Mouse (Mus musculus) left cerebral cortex, adult 11 months (tissue): ENCODE measurements around the gene Gramd1a.

Experiments used
- DNase-seq: peaks from one replicate; pipeline ENCODE4 v3.0.0; 2022; ENCODE audit warnings: low spot score

Gramd1a gene

GRCm38 (mm10) chr7:31123697-31124096 lies 32.0 kb downstream of the Gramd1a start:
- DNase-seq = no peak

- no peak for DNase-seq
These were observed 32.8 kb downstream of the Gramd1a start for GRCm38 (mm10) chr7:31122641-31123631.

DNA sequence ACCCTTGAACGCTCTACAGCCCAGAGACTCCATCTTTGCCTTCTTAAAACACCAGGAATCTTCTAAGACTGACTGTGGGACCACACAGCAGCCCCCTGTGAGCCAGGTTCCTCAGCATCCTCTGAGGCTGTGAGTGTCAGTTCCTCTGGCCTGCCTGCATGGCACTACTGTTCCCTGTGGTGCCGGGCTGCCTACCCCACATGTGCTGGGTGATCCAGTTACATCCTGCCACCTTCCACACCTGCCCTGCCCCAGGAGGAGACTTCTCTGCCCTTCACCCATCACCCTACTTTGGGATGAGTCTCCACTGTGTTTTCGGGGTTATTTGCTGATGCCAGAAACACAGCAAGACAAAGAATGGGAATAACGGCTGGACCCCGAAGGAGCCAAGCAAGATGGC lies 36.1 kb downstream of the Gramd1a start:
- no peak for DNase-seq

- no peak for DNase-seq
These were observed 37.2 kb downstream of the Gramd1a start for GRCm38 (mm10) chr7:31118486-31118885.

- DNase-seq = no peak
These were observed 38.2 kb downstream of the Gramd1a start for GRCm38 (mm10) chr7:31117465-31117864.

DNA sequence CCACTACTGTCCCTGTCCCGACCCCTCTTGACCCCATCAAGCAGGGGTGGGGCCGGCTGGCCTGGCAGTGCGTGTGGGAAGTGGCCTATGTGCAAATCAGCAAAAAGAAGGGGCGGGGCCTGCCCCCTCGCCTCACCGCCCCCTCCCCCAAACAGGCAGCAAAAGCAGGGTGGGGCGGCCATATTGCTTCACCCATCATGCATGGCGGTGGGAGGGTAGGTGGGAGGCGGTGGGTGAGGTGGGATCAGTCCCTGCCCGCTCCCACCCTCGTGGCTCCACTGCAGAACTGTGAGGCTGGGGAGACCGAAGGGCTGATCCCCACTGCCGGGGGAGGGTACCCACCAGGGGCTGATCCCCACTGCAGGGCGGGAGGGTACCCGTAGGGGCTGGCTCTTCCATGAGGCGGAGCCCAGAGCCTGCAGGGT lies 39.0 kb downstream of the Gramd1a start:
- no peak for DNase-seq

GRCm38 (mm10) chr7:31115587-31116043 lies 40.1 kb downstream of the Gramd1a start:
- no peak for DNase-seq

DNA sequence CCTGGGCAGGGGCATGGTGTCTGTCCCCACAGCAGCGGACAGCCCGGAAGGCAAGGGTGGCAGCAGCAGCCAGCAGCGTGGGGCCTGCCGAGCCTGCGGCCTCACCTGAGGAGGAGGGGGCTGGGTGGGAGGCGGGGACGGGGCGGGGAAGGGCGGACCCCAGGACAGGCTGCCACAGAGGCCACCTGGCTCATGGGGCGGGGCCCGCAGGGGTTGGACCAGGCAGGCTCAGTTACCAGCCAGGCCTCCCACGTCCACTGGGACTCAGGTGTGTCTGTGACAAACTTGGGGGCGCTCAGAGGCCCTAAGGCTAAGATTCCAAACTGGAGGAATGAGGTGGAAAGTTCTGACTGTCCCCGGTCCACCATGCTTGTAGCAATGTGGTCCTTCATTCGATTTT lies 40.5 kb downstream of the Gramd1a start, which contains the start of gene Hpn:
Gene Hpn (minus strand): TSS at position 109 of the 400 bp plus-strand sequence.
- no peak for DNase-seq

- no peak for DNase-seq
These were observed 41.0 kb downstream of the Gramd1a start for GRCm38 (mm10) chr7:31114646-31115045.

DNA sequence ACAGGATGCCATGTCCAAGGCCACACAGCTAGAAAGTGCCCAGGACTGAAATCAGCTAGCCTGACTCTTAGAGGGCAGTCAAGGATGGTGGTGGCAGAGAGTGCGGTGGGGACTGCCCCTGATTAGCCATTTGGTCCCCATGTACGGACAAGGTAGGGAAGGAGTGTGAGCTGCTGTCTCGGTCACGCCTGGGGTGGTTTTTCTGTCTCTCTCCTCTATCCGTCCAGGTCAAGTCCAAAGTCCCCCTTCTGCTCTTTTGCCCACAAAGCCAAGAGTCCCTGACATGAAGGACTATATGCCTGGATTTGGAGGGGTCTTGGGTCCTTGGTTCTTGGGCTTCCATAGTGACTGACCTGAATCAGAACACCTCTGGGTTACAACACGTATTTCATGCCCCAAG lies 41.9 kb downstream of the Gramd1a start:
- no peak for DNase-seq

DNA sequence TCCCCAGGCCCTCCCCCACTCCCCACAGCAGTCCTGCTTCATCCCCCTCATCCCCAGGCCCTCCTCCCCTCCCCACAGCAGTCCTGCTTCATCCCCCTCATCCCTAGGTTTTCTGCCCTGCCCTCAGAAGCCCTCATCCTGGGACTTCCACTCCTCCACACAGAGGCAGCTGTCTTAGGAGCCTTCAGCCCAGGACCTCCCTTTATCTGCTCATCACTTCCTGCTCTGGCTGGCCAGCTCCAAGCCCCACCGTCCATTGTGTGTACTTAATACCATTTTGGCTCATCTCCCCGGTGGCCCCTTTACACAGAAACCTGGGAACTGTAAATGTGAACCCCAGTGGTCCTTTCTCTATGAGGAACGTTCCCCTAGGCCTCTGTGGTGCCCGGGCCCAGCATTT lies 43.7 kb downstream of the Gramd1a start:
- DNase-seq = no peak

DNA sequence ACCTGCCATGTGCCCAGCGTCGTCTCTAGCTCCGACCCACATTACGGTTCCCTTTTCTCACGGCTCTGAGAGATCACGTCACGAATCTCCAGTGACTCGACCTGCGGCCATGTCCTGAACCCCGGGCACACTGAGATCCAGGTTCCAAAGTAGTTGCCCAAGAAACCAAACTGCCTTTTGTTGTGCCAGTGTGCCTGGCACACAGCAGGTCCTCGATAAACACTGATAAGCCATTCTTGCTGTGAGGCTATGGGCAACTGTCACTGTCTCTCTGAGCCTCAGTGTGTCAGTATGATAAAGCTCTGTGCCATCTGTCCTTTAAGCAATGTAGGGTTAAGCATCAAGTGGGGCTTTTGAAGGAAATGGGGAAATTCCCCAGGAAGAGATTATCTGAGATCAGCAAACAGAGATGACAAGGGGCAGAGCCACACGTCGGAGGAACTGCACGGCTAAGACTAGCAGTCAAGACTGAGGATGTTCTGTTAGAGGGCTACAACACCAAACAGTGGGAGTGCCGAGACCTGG lies 44.8 kb downstream of the Gramd1a start:
- DNase-seq = no peak

GRCm38 (mm10) chr7:31109796-31110195 lies 45.9 kb downstream of the Gramd1a start:
- DNase-seq = no peak

DNA sequence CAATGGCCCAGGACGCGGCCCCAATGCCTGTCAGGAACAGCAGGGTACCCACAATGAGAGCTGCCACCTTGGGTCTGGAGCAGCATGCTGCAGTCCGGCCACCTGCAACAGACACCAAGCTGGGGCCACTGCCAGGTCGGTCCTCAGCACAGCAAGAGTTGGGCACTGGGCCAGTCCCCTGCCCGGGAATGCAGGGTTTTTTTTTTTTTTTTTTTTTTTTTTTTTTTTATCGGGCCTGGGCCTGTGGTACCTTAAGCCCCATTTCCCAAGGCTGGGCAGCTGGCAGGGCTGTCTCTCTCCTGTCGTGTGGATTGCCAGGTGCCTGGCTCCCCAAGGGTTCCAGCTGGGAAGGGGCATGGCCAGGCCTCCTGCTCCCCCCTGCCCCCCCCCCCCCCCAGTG lies 46.6 kb downstream of the Gramd1a start:
- no peak for DNase-seq

DNA sequence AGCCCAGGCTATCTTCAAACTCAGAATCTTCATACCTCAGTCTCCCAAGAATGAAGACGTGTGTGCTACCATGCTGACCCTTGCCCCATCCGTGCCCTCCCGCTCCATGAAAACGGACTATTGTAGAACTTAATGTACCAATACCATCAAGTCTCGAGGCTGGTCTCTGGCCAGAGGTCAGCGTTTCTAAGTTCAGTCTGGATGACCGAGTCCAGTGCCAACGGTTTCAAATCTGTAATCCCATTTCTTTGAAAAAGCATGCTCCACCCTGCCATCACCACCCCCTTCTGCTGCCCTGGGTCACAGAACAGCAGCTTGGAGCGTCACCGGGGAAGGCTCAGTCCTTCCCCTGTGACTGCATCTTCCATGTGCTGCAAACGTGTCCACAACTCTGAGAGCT lies 47.9 kb downstream of the Gramd1a start:
- no peak for DNase-seq

DNA sequence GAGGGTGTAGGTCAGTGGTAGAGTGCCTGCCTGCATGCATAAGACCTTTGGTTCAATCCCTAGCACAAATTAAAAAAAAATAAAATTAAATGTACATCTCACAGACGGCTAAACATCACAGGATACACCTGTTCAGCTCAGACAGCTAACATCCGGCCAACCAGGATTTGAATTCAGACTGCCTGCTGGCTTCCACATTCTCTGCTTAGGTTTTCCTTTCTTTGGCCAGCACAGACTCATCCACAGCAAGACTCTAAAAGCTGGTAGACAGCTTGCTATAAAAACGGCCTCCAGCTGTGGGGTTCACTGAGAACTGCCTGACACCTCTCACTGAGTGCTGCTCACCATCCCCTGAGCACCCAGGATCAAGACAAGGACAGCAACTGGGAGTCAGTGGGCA lies 49.5 kb downstream of the Gramd1a start:
- DNase-seq = no peak

DNA sequence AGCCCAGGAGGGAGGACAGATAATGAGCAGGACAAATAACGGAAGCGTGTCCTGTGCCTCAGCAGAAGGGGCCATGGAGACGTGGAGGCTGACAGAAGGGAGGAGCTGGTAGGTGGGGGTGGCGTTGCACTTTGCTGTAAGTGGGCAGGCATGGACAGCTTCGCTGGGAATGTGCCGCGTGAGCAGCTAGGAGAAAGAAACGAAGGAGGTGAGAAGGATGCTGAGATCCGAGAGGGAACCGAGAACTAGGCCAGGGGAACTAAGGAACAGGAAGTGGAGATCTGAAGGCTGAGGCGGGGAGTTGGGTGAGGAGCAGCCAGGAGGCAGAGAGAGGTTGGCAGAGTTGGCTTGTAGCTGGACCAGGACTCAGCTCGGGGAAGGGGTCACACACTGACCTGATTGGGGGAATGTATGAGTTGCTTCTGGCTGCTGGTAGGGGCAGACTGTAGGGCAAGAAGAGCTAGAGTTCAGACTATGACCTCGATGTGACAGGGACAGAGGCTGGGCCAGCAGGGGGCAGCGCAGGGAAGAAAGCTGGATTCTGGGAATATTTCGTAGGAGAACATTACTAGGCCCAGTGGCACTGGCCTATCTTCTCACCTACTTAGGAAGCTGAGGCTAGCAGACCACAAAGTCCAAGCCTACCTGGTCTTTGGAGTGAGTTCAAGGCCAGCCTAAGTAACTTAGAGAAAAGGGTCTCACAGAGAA lies 50.5 kb downstream of the Gramd1a start:
- DNase-seq = no peak

DNA sequence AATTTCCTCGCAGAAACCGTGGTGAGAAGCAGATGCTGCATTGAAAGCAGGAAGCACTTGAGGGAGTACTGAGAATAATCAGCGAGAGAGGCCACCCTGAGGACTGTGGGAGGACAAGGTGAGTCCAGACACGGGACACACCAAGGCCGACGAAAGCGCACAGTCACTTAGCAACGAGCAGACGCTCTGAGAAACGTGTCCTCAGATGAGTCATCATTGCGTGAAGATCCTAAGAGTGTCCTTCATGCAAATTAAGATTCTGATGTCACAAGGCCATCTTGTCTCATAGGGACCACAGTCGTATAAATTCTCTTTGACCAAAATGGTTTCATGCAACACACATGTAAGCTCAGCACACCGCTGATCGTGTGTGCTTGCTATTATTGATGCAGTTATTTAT lies 54.9 kb downstream of the Gramd1a start:
- DNase-seq = no peak

DNA sequence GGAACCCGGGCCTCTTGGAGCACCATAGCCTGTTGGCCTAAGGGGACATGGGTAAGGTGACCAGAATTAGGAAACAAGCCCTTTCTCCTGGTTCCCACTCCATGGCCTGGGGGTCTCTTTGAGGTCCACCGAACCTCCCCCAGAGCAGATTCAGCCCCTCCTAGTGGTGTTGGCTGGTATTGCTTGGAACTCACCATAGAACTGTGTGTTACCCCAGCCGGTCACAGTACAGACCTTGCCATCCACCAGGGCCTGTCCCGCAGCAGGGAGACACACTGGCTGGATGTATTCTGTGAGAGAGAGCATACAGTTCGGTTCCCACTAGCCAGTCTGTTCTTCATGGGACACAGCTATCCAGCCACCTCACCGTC lies 56.1 kb downstream of the Gramd1a start:
- no peak for DNase-seq

DNA sequence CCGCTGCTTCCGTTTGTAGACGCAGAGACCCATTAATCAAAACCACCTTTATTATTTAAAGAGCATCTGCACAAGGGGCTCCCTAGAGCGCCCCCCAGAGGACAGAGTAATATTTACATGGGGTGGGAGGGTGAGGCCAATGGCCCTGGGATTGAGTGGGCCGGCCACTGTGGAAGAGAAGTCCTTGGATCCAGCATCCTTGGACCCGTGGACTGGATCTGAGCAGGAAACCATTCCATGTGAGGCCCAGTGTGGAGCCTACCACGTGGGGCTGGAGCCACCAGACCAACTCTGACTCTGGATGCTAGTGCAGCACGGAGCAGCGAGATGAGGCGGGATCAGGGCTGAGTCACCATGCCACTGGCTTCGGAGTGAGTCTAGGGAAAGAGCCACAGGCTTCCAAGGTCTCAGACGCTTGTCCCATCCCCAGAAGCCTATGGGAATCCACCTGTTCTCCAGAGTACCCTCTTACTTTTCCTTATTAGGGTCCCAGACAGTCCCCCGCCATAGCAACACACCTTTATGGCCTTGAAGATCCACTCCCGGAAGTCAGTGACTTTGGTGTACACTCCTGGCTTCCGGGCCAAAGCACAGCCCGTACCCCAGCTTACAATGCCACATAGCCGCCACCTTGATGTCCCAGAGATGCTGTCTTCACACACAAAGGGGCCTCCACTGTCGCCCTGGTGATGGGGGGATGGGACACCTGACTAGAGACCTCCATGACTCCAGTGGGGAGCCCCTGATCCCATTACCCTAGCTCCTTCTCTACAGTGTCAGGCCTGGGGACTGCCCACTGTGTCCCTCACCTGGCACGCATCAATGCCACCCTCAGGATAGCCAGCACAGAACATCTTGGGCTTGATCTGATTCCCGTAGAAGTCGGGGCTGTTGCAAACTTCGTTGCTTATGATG lies 56.7 kb downstream of the Gramd1a start:
- no peak for DNase-seq

DNA sequence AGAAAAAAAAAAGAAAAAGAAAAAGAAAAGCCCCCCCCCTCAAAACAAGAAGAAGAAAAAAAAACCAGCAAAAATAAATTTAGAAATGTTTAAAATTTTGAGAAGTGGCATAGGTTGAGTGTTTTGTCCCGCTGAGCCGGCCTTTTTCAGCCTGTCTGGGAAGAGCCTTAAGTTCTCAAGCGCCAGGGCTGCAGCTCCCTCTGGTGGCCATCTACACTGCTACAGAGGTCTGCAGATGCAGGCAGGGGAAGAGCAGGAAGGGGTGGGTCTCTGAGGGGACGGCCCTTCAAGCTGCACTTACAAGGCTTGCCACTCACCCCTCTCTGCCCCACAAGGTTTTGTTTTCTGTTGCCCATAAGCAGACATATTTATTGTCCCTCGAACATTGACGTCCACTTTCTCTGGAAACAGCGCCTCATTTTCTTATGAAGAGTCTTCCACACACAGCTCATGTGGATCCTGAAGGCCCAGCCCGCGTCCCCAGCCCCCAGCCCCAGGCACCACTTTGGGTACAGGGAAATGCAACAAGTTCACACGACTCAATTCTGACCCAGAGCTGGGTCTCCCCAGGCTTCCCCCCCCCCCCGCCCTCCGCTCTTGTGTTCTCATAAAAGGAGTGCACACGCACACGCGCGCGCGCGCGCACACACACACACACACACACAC lies 58.0 kb downstream of the Gramd1a start:
- DNase-seq = peak; percentile 77
